Mouse (Mus musculus): ENCODE data around the gene C9. TPM values are rescaled to one million over a fixed set of nuclear protein-coding genes. Genes with fewer than 3 reads are reported as not detected.

The C9 gene
- polyA plus RNA-seq, 1 experiment from 2014 or later: 4.2 TPM

Other genes with a start within 250 kb of the C9 start
- 55.5 and 73.7 TPM in 2 replicates for gene Dab2, start 145.5 kb upstream of the C9 start, polyA plus RNA-seq (2015; fragmentation: Nextera tagmentation; extraction: Ambion mirVana)
- 7.9 and 10.3 TPM in 2 replicates for gene Fyb, start 77.5 kb downstream of the C9 start, polyA plus RNA-seq (2015; fragmentation: Nextera tagmentation; extraction: Ambion mirVana)